Mouse (Mus musculus) adrenal gland, postnatal 10 days (tissue): ENCODE results near the gene Med8. TPM values are rescaled to one million over a fixed set of nuclear protein-coding genes. Genes with fewer than 3 reads are reported as not detected.
A peak's percentile ranks its signal among the peaks of the same experiment; 100 is the strongest.

Experiments used
- DNase-seq: peaks from one replicate; pipeline ENCODE4 v3.0.0; 2021; ENCODE audit warnings: mixed read lengths
- long read RNA-seq, 2 experiments: library from polyadenylated mRNA; stranded (forward); transcript quantifications; one replicate each; pipeline ENCODE4 v2.0.0; 2021
- total RNA-seq, 2 experiments: library from RNA; stranded (reverse); gene quantifications; 2 replicates each; pipeline ENCODE4 v1.2.3; 2021

The Med8 gene
- total RNA-seq: 10 to 100 TPM; 63.3 to 73.5 TPM
- long read RNA-seq, experiment 1, transcript Med8-203 (7 exons, 1,134 nt): minor isoform, 11 of 52 reads
- long read RNA-seq, experiment 1, transcript Med8-201 (7 exons, 1,145 nt): major isoform, 31 of 52 reads
- long read RNA-seq, experiment 1, partial matches to known transcripts: 3 of 52 reads
- long read RNA-seq, experiment 1, other reads (novel, unspliced or antisense): 5 of 52 reads
- long read RNA-seq, experiment 2, transcript Med8-201 (7 exons, 1,145 nt): major isoform, 17 of 31 reads
- long read RNA-seq, experiment 2, partial matches to known transcripts: 7 of 31 reads
- long read RNA-seq, experiment 2, other reads (novel, unspliced or antisense): 3 of 31 reads

DNA sequence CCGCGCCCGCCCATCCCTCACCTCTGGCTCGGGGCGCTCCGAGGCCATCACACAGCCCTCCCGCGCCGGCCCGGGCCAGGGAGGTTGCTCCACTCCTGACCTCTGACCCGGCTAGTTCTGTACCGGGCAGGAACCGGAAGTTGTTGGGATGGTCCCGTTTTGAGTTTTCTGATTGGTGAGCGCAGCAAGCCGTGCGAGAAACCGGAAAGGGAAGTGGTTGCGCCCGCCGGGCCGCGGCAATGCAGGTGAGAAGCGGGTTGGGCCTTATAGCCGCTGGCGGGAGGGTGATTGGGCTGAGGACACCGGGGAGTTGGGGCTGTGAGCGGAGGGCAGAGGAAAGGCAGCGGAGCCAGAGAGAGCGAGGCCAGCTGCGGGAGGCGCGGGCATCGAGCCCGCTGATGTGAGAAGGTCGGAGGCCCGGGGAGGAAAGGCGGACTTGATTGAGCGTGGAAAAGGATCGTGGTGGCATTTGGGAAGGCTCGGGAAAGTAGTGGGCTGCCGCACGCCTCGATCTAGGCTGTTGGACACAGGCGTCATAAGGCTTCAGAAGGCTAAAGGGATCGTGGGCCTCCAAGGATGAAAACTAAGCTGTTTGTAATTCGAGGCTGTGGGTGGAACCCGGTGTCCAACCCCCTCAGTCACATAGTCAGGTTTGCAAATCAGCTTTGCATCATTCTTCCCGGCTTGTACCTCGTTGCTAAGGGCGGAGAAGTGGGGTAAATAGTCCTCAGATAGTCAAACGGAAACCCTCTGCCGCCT lies at the start of gene Med8, which contains the start of gene Szt2:
Gene Med8, plus strand, starts transcription at position 196 of the 759 bp plus-strand sequence.
Gene Szt2, minus strand, starts transcription at position 132 of the 759 bp plus-strand sequence.
- DNase-seq: peak; percentile 94

DNA sequence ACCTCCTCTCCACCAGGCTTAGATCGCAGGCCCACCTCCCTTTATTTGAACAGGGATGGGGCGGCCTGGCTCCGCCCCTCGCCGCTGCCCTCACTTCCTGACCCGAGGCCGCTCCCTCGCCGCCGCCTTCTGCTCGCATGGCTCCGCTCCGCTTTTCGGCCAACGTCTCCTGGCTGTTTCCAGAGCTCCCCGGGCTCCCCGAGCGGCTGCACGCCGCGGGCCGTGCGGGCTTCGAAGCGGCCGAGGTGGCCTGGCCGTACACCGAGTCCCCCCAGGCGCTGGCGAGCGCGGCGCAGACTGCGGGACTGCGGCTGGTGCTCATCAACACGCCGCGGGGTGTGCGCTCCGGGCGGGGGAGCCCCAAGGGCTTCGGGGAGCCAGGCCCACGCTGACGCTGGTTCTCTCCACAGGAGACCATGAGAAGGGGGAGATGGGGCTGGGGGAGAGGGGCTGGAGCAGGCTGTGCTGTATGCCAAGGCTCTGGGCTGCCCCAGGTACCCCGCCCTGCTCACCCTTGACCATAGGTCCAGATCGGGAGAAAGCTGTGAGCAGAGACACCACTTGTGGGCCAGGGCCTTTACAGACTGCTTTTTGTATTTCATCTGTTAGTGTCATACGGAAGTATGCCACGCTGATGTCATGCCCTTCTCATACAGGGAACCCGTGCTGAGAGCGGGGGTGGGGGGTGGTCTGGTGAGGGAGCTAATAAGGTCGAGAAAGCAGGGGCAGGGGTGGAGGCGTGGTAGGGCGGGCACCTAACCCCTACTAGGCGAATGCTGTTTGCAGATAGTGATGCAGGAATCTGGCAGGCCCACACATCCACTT lies 49.0 kb upstream of the Med8 start:
- peak; percentile 85 for DNase-seq

DNA sequence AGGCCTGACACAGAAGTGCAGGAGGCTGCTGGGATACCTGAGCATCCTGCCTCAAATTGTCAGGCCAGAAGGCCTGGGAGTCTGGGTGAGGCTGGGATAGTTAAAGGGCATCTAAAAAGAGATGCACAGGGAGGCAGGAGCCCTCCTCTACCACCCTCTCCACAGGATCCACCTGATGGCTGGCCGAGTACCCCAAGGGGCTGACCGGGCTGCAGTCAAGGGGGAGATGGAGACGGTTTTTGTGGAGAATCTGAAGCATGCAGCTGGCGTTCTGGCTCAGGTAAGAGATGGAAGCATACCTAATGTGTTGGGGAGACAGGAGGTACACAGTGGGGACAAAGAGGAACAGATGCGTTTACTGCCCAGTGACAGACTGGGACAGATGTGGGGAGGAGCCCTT lies 47.7 kb upstream of the Med8 start:
- no peak for DNase-seq

DNA sequence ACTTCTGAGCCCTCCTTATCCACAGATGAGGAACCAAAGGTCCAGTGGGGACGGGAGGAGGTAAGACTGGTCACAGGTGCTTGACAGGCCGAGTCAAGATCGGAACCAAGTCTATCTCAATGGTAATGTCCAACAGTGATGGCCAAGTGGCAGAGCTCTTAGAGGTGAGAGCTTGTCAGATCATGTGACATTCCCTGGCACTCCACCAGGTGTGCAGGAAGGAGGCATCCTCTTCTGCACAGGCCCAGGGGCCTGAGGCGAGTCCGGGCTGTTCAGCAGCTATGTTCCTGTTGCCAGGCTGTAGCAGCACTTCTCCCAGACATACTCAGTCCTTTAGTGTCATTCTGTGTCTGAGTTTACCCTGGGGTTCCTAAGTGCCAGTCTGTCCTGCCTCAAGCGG lies 46.3 kb upstream of the Med8 start:
- no peak for DNase-seq

DNA sequence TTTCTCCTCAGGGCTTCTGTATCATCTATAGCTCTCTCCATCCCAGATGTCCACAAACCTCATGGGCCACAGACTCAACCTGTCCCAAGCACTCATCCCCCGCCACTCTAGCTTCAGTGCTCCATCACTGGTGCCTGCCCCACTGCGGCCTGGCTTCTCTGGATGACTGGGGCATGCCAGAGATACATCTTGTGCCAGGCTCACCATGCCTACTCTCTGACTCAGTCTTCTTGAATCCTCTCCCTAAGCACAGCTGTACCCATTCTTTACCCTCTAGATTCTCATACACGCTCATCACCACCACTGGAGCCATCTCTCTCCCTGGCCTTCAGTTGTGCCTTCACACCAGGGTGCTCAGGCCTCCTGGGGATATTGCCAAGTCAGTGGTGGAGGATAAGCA lies 45.2 kb upstream of the Med8 start:
- DNase-seq: no peak

DNA sequence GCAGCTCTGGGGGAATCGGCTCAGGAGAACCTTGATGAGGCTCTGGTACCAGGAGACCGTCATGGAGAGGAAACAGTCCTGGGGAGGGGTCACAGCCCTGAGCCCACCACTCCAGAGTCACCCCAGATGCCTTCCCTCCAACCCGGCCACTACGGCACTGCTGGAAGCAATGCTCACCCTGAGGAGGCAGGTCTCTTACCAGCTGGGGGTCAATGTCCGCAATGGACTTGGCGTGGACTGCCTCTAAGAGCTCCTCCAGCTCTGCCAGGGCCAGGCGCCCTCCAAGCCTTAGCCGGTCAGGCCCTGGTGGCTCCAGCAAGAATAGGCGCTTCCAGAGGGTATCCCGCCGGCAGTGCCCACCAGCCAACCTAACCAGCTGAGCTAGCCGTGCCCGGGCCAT lies 44.5 kb upstream of the Med8 start:
- DNase-seq: no peak

DNA sequence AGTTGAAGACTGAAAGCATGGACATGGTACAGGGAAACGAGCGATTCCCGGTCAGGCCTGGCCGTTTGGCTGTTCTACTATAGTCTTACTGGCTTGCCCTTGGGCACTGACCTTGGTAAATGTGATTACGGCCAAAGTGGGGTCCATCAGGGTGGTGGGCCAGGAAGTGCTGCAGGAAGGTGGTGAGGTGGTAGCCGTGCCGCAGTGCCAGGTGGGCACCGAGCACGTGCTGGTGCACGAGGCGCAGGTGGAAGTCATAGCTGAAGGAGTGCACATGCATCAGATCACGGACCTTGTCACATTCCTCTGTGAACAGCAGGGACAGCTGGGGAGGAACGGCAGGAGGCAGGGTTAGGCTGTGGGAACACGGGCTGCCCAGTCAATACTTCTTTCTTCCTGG lies 43.1 kb upstream of the Med8 start:
- no peak for DNase-seq

DNA sequence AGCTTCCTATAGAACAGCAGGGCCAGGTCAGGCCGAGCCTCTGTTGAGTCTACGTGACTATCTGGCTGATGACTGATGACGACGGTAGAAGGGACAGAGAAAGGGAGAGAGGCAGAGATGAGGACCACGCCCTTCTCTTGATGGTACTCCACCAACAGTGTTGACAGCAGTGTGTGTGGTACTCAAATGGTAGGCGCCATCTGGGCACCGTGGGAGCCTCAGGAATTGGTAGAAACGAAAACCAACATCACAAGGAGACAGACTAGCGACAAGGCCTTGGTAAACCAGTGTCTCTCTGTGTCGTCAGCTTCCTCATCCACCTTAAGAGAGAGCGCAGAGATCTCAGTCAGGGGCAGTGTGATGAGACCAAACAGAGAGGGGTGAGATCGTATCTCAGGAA lies 41.6 kb upstream of the Med8 start:
- no peak for DNase-seq

DNA sequence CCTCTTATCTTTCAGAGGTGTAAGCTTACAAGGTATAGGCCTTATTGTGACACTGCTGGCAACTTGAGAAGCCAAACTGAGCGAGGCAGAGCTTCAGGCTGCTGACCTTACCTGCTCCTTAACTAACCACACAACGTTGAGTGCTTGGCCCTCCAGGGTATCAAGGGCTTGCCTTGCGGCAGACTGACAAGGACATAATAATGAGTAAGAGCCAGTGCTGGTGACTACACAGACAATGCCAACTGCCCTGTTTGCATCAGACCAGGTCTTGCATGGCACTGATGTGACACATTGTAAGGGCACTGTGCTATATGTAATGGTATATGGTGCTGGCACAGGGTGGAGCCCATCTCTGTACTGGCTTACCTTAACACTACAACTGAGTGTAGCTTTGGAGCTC lies 40.5 kb upstream of the Med8 start:
- DNase-seq: peak; percentile 24

DNA sequence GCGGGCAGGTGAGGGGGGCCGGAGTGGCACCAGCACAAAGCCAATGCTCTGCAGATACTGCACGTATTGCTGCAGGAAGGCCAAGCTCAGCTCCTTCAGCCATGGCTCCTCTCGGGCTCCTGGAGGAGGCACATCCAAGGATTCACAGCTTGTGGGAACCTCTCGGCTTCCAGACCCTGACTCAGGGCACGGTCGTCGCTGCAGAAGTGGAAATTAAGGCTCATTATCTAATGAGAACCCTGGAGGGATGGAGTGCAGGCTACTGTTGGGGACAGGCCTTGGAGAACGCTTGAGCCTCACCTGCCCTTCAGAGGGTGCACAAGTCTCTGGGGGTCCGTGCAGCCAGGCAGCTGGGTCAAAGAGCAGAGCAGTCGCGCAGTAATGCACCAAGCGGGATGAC lies 37.3 kb upstream of the Med8 start:
- DNase-seq: no peak

DNA sequence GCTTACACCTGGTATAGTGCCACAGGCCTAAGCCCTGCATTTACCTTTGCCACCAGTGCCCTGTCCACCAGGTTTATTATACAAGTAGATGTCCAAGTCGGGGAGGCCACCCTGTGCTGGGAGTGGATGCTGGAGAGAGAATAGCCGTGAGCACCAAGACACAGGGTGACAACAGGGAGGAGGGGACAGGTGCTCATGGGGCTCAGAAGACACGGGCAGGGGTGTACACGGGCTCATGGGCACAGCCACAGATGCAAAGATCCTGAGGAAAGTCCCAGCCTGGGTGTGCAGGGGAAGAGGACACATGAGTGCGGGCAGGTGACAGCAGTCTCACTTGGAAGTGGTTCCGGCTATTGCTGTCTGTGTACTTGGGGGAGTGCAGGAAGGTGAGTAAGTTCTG lies 33.1 kb upstream of the Med8 start:
- DNase-seq: no peak

DNA sequence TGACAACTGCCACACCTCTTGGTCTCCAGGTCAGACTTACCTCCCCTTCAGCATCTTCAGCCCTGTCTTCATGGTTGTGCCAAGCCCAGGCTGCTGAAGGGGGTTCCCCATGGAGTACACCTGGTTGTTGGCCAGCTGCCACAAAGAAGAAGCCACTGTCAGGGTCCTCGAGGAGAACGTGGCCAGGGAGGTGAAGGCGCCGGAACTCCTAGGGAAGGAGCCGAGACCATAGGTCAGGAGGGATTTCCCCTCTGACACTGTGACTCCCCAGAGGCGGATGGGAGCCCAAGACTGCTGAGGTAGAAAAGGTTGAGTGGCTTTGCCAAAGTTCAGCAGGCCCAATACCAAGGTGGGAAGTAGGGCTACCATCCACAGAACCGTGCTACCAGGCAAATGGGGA lies 25.9 kb upstream of the Med8 start:
- no peak for DNase-seq

DNA sequence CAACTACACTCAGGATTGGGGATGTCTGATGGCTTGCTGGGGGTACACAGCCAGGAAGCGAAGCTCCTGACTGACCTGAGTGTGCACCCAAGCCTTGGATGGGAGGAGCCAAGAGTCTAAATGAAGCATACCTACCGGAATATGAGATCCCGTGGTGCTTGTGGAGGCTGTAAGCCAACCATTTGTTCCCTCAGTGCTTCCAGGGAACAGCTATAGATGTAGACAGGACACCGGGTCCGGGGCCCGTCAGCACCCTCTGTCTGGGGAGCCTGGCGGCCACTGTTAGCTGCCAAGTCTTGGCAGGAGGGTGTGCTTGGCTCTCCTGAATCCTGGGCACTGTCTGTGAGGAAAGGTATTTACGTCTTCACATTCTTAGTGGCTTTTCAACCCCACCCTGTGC lies 21.8 kb upstream of the Med8 start:
- DNase-seq: no peak

DNA sequence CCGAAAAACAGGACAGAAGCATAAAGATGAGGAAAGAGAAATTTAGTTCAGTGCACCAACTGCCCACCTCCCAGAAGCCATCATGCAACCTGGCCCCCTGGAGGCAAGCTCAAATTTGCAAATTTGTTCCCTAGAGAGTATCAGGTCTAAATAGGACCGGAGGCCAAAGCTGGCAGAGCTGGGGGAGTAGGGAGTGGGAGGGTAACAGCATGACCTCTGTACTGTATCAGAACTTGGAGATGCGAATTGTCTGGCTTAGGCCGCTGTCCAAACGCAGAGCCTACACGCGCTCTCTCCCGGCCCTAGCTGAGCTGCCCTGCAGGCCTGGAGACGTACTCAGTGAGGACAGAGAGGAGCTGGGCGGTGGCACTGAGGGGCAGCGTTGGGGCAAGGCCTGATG lies 19.0 kb upstream of the Med8 start:
- no peak for DNase-seq

DNA sequence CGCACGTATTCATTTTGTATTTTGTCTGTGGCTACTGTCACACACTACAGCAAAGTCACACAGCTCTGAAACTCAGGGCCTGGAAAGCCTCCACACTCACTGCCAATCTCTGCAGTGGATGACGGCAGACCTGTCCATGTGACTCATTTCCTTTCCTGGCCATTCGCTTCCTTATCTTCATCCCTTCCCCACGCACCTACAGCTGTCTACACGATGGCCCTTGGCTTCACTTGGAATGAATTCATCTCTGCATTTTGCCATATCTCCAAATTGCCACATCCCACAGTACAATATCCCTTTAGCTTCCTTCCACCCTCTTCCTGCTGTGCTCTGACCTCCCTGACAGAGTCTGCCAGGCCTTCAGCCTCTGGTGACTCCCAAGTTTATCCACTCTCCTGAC lies 14.6 kb upstream of the Med8 start:
- DNase-seq: no peak

DNA sequence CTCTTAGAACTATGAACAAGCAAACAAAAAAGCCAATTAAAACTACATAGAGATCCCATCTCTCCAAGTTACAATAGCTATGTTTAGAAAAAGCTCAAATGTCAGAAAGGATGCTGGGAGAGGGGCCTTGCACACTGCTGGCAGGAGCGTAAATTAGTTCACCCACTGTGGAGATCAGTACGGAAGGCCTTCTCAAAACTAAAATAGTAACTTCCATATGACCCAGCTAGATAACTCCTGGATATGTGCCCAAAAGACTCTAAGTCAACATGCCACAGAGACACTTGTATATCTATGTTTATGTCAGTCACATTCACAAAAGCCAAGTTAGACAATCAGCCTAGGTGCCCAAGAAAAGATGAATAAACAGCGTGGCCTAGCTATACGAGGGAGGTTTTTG lies 13.8 kb upstream of the Med8 start:
- no peak for DNase-seq

DNA sequence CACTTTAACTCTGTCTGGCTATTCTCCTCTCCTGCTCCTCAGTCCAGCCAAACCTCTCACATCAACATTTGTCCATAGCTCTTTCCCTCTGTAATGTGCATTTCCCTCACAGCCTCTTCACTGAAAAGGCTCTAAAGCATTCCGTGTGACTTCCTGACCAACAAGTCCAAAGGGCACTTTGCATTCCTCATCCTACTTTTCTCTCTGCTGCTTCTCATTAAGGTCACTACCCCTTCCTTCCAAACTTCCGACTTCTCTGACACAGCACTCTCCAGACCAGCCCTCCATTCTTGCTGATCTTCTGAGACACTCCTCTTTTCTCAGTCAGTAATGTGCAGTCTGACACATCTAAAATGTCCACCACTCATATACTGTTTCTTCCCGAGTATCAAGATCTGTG lies 12.7 kb upstream of the Med8 start:
- DNase-seq: no peak

DNA sequence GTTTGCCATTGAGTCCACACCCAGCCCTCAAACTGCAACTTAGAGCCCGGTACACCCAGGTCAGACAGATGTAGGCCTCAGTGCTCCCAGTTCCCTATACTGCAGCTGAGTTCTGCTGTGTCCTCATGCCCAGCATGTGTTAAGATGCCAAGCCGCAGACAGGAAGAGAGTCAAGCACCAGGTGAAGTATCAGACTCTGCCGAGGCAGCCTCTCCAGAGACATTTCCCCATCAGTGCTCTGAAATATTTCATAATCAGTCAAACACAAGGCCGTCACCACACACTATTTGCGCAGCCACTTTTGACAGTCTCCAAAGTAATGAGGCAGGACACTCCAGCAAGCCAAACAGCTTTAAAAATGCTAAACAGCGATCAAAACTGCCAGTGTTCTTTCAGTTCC lies 10.7 kb upstream of the Med8 start:
- no peak for DNase-seq

DNA sequence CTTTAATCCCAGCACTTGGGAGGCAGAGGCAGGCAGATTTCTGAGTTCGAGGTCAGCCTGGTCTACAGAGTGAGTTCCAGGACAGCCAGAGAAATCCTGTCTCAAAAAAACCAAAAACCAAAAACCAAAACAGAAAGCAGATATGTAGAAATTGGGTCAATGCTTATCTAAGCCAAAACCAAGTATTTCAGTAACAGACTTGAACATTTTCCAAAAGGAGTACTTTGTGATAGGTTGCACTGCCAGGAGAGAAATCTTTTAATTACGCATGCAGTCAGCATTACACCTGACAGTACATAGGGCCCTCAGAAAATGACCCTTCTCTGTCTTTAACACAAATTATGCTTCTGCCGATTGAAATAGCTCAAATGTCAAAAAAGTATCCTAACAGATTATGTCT lies 7.7 kb upstream of the Med8 start:
- DNase-seq: no peak

DNA sequence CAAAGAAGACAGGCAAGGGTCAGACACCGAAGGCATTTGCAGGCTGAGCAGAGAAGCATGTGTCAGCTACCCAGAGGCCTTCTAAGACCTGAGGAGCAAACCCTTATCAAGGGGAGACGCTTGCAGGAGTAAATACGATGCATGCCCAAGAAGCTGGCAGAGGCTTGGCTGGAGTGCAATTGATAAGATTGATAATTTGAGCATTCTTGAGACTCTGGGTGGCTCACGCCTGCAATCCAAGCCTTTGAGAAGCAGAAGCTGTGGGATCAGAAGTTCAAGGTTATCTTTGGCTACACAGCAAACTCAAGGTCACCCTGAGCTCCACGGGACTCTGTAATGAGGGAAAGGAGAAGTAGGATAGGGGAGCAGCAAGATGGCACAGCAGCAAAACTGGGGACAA lies 7.2 kb upstream of the Med8 start:
- no peak for DNase-seq

DNA sequence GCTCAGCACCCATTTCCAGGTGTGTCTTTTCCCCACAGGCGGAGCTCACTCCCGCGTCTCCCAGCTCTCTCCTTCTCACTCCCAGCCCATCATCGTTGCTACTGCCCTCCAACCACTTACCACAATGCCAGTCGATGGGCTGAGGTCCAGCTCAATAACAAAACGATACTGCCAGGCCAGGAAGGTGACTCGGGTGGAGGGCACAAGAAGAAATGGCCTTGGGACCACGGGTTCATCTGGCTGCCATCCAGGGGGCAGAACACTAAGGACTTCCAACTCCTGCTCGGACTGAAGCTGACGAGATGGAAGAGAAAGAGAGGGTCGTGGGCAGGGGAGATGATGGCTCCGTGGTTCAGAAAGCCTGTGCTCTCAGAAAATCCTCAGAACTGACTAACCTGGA lies 6.4 kb upstream of the Med8 start:
- peak; percentile 46 for DNase-seq

DNA sequence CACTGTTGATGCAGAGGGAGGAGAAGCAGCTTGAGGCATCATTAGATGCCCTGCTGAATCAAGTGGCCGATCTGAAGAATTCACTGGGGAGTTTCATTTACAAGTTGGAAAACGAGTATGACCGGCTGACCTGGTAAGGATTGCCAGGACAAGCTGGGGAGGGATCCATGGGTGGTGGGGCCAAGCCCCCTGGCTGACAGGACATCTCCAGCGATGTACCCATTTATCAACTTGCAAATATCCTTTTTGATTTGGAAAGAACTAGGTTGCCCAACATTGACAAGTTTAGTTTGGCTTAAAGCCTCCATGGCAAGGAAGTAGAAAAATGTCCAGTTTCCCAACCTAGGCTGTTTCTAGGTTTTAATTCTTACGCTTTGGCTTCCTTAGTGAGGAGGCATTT lies 1.7 kb downstream of the Med8 start:
- DNase-seq: no peak

DNA sequence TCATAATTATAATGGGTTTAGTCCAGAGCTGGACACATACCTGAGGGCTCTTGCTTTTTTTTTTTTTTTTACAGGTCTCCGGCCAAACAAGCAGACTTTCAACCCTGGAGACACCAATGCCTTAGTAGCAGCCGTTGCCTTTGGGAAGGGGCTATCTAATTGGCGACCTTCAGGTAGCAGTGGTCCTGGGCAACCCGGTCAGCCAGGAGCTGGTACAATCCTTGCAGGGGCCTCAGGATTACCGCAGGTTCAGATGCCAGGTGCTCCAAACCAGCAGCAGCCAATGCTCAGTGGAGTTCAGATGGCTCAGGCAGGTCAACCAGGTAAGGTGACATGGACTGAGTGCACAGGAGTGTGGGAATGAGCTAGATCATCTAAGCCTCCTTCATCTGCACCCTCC lies 4.4 kb downstream of the Med8 start:
- no peak for DNase-seq
